Mouse (Mus musculus): ENCODE data around the gene Vps13c. TPM values are rescaled to one million over a fixed set of nuclear protein-coding genes. Genes with fewer than 3 reads are reported as not detected.

Vps13c gene
- 17.3 and 18.4 TPM in 2 replicates for total RNA-seq (2012; rRNA removed)
- 9.7 and 10.8 TPM in 2 replicates for total RNA-seq (2014; rRNA removed)
- polyA plus RNA-seq (2012; ENCODE audit: insufficient read length, low read depth), result 21.7 and 25.7 TPM in 2 replicates

GRCm38 (mm10) chr9:67839981-67840859, at the start of gene Vps13c:
Gene Vps13c (plus strand): TSS chr9:67840396.
- dilution Hi-C loops (cut with MboI; ENCODE audit: extremely low pct_ligation_motif_present, extremely low pct_unique_long_range_greater_than_20kb, low sequenced_read_pairs) (no loop called here), in situ Hi-C loops (cut with MboI; ENCODE audit: low pct_ligation_motif_present, low pct_unique_long_range_greater_than_20kb, low sequenced_read_pairs) (no loop called here)
- Histone ChIP-seq H3K79me2 (replicated peaks; ENCODE audit: control insufficient read depth, extremely low read depth, insufficient read depth, poor library complexity, severe bottlenecking) (peaks cover 3% of the 10 kb centered on the region; the same call in 1 of the 2 replicates), H3K27ac (ENCODE audit: insufficient read depth, low read depth) (no peak within 1 kb of the TSS), H3K9ac (ENCODE audit: insufficient read depth, low read depth) (peak within 1 kb of the TSS; percentile 66), H3K4me3 (replicated peaks in 1 of 3; ENCODE audit: low read depth in 2 of 3, low read length in 2 of 3, poor library complexity in 1 of 3) (peak within 1 kb of the TSS; percentile 89 to 97 (median 97)), H3K36me3 (replicated peaks in 1 of 2; ENCODE audit: control insufficient read depth in 1 of 2, insufficient read depth in 1 of 2, low read length in 1 of 2) (peaks cover 0 to 2% of the 10 kb centered on the region in 2 experiments), H3K4me1 (ENCODE audit: control insufficient read depth in 1 of 2, insufficient read depth in 2 of 2) (peaks cover 0 to 21% of the 10 kb centered on the region in 2 experiments; a peak in 2 of 4 replicates), H3K27me3 (replicated peaks) (no peaks in the 10 kb centered on the region), H3K9me3 (replicated peaks; ENCODE audit: low read length) (no peaks in the 10 kb centered on the region), H3K4me2 (ENCODE audit: insufficient read depth, low read depth, poor library complexity, severe bottlenecking) (peak within 1 kb of the TSS; percentile 53)
- DNase-seq (ENCODE audit: extremely low read depth), result peak; percentile 66
- TF ChIP-seq E2F4 (IDR thresholded peaks at IDR 0.05; ENCODE audit: insufficient replicate concordance, low read depth, low read length) (no peak), IRF4 (IDR thresholded peaks at IDR 0.05; ENCODE audit: low read depth, low read length) (0 out of 2 replicates have a peak, but pooled peaks have one; percentile 3), NRF1 (IDR thresholded peaks at IDR 0.05; ENCODE audit: low read depth, low read length) (peak; percentile 84), POLR2AphosphoS2 (IDR thresholded peaks at IDR 0.05; ENCODE audit: low read depth, low read length) (0 out of 2 replicates have a peak, but pooled peaks have one; percentile 46), SIN3A (IDR thresholded peaks at IDR 0.05; ENCODE audit: low read length) (peak; percentile 82), TBP (conservative IDR thresholded peaks at IDR 0.05; ENCODE audit: low read depth, low read length) (no peak), MAZ (IDR thresholded peaks at IDR 0.05; ENCODE audit: low read depth, low read length) (0 out of 2 replicates have a peak, but pooled peaks have one; percentile 83), NELFE (IDR thresholded peaks at IDR 0.05; ENCODE audit: low read depth, low read length) (peak; percentile 79), MAX (IDR thresholded peaks at IDR 0.05; ENCODE audit: low read length) (0 out of 2 replicates have a peak, but pooled peaks have one; percentile 13), ZMIZ1 (IDR thresholded peaks at IDR 0.05; ENCODE audit: low read depth, low read length) (peak; percentile 42), POLR2A (IDR thresholded peaks at IDR 0.05; ENCODE audit: low read depth, low read length) (peak; percentile 78), USF1 (IDR thresholded peaks at IDR 0.05; ENCODE audit: low read depth, low read length) (no peak; the same call in 1 of the 2 replicates), USF2 (conservative IDR thresholded peaks at IDR 0.05; ENCODE audit: low read depth, low read length) (no peak), HCFC1 (IDR thresholded peaks at IDR 0.05; ENCODE audit: low read depth, low read length) (peak; percentile 45; the same call in 1 of the 2 replicates), MXI1 (IDR thresholded peaks at IDR 0.05; ENCODE audit: low read depth, low read length) (peak; percentile 81)

GRCm38 (mm10) chr9:67792405-67792804, 47.8 kb upstream of the Vps13c start:
- Histone ChIP-seq H3K79me2 (replicated peaks; ENCODE audit: control insufficient read depth, extremely low read depth, insufficient read depth, poor library complexity, severe bottlenecking) (no peaks in the 10 kb centered on the region), H3K9me3 (replicated peaks; ENCODE audit: low read length) (no peaks in the 10 kb centered on the region), H3K36me3 (replicated peaks in 1 of 2; ENCODE audit: control insufficient read depth in 1 of 2, insufficient read depth in 1 of 2, low read length in 1 of 2) (no peaks in the 10 kb centered on the region), H3K4me2 (ENCODE audit: insufficient read depth, low read depth, poor library complexity, severe bottlenecking) (no peak overlapping the region), H3K27ac (ENCODE audit: insufficient read depth, low read depth) (no peak overlapping the region), H3K4me3 (replicated peaks in 1 of 3; ENCODE audit: low read depth in 2 of 3, low read length in 2 of 3, poor library complexity in 1 of 3) (no peak overlapping the region), H3K27me3 (replicated peaks) (no peaks in the 10 kb centered on the region), H3K4me1 (ENCODE audit: control insufficient read depth in 1 of 2, insufficient read depth in 2 of 2) (no peaks in the 10 kb centered on the region; a peak in 1 of 4 replicates), H3K9ac (ENCODE audit: insufficient read depth, low read depth) (no peak overlapping the region)
- in situ Hi-C loops (cut with MboI; ENCODE audit: low pct_ligation_motif_present, low pct_unique_long_range_greater_than_20kb, low sequenced_read_pairs), result no loop called here
- TF ChIP-seq USF2 (conservative IDR thresholded peaks at IDR 0.05; ENCODE audit: low read depth, low read length), result no peak
- TF ChIP-seq RCOR1 (conservative IDR thresholded peaks at IDR 0.05; ENCODE audit: low read depth, low read length), result no peak
- no peak for TF ChIP-seq ZNF384 (IDR thresholded peaks at IDR 0.05; ENCODE audit: low read depth, low read length)
- TF ChIP-seq TBP (conservative IDR thresholded peaks at IDR 0.05; ENCODE audit: low read depth, low read length), result no peak
- no peak for TF ChIP-seq RAD21 (IDR thresholded peaks at IDR 0.05; ENCODE audit: low read depth, low read length)
- no peak for TF ChIP-seq CTCF (conservative IDR thresholded peaks at IDR 0.05 in 1 of 2, IDR thresholded peaks at IDR 0.05 in 1 of 2; ENCODE audit: low read depth in 2 of 2, low read length in 2 of 2)
- TF ChIP-seq GABPA (IDR thresholded peaks at IDR 0.05; ENCODE audit: insufficient replicate concordance, low read depth, low read length), result no peak
- TF ChIP-seq SMC3 (IDR thresholded peaks at IDR 0.05; ENCODE audit: low read depth, low read length), result no peak
- TF ChIP-seq ZKSCAN1 (IDR thresholded peaks at IDR 0.05; ENCODE audit: borderline replicate concordance, low read depth, low read length), result no peak
- no peak for TF ChIP-seq MAX (IDR thresholded peaks at IDR 0.05; ENCODE audit: low read length)
- no peak for TF ChIP-seq PAX5 (IDR thresholded peaks at IDR 0.05; ENCODE audit: low read length)
- TF ChIP-seq MYC (IDR thresholded peaks at IDR 0.05; ENCODE audit: low read depth, low read length), result no peak
- no peak for DNase-seq (ENCODE audit: extremely low read depth)
- dilution Hi-C loops (cut with MboI; ENCODE audit: extremely low pct_ligation_motif_present, extremely low pct_unique_long_range_greater_than_20kb, low sequenced_read_pairs), result no loop called here
